Mouse (Mus musculus) adrenal gland, postnatal 14 days (tissue): ENCODE results near the gene AI467606. TPM values are rescaled to one million over a fixed set of nuclear protein-coding genes. Genes with fewer than 3 reads are reported as not detected.

Source experiments
- DNase-seq: peaks from one replicate; pipeline ENCODE4 v3.0.0; 2021; ENCODE audit warnings: mixed read lengths
- microRNA-seq, 2 experiments: library from miRNA; unstranded; fragments of <30 nt; microRNA quantifications; one replicate each; pipeline ENCODE4 v1.2.0; 2021
- total RNA-seq: library from RNA; stranded (reverse); gene quantifications from 2 replicates; pipeline ENCODE4 v1.2.3, GENCODE M21; 2021

Gene AI467606
- total RNA-seq, 1 experiment from 2014 or later: 1.3 TPM

DNA sequence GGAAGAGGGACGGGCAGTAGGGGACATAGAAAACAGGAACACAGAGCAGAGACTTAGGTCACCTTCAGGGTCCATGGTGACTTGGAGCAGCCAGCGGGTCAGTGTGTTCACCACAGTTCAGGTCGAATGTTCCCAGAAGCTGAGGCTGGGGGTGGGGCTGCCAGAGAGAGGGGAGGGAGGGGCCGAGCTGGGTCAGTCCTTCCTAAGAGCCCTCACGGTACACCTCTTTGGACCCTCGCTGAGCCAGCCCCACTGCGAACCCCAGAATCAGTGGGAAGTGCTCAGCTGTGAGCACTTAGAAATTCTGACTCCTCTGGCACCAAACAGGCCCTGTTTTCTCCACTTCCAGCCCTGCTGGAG lies 30.7 kb downstream of the AI467606 start, which contains the start of gene Qprt:
Qprt (minus strand) TSS at position 316 of the 360 bp plus-strand sequence.
- no peak for DNase-seq

DNA sequence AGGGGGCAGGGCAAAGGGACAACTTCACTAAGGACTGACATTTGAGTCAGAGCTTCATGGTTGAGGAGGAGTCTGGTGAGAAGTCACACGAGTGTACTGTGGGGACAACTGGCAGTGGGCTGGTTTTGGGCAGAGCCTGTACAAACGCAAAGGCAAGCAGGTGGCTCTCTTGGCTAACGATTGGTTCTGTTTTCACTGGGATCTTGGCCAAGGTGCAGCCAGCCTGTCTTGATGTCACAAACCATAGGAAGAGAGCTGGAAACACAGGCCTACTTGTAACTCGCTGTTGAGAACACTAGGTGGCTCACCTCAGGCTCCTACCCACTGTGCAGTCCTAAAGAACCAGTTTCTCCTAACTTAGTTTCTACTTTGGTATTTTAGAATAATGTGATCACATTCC lies 38.5 kb downstream of the AI467606 start:
- DNase-seq: peak; percentile 44

DNA sequence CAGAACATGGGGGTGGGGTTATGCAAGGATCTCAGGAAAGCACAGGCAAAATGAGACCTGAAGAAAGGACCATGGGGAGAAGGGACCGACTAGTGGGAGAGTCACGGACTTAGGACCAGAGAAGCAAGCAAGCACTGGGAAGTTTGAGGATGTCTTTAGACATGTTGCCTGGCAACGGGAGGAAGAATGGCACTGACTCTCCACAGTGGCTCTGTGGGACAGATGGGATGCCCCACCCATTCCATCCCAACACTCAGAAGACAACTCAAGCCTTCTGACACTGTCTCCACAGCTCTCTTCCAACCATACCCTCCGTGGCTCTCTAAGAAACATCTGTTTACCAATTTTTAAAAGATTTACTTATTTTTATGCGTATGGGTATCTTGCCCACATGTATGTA lies 42.0 kb downstream of the AI467606 start:
- DNase-seq: no peak

DNA sequence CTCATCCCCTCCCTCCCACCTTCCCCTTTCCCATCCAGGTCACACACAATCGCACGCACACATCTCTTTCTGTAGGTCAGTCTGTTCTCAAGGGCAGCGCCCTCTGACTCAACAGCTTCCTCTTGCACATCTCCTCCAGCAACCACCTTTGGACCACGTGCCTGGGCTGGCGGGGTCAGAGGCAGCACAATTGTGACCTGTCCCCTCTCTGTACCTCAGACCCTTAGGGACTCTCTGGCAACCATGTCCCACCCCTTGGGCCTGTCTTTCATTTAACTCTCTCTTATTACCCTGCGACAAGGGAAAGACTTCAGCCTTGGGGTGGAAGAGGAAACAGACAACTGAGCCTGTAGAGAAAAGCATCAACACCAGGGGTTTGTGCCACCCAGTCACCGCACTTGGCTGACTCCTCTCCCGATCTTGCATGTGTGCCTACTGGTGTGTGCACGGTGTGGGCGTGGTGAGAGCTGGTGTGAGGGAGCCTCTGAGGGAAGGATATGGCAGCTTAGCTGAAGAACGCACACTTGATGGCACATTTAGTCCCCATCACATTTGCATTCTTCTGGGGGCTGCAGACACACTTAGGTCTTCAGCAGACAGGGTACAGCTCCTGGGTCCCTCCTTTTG lies 43.8 kb downstream of the AI467606 start:
- DNase-seq: no peak

DNA sequence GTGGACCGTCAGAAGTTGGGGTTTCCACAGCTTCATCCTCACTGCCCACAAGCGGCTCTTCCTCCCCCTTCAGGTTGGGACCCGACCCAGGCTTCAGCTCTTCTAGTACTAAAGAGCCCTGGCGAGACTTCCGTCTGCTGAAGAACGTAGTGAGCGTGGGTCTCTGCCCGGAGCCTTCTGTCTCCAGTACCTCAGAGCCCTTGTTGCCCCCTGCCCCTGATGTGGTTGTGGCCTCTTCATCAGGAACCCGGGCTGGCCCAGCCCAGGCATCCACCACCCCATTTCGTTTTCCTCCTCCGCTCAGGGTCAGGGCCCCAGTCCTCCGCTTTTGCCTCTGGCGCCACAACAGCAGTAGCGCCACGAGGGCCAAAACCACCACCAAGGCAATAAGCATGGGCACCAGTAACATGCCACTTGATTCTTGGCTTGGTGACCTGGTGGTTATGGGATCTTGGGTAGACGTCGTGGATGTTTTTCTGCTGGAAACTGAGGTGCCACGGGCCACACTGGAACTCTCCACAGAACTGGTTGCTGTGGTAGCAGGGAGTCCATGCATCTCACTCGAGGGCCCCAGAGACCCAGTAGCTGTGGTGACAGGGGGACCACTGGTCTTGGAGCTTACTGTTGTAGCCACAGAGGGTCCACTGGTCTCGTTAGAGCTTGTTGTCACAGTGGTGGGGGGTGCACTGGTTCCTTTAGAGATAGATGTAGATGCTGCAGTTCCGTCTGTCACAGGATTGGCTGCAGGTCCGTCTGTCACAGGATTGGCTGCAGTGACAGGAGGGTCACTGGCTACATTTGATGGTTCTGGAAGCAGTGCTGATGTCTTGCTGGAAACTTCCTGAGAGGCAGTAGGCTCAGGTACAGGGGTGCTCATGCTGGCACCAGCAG lies 45.3 kb downstream of the AI467606 start:
- DNase-seq: no peak

DNA sequence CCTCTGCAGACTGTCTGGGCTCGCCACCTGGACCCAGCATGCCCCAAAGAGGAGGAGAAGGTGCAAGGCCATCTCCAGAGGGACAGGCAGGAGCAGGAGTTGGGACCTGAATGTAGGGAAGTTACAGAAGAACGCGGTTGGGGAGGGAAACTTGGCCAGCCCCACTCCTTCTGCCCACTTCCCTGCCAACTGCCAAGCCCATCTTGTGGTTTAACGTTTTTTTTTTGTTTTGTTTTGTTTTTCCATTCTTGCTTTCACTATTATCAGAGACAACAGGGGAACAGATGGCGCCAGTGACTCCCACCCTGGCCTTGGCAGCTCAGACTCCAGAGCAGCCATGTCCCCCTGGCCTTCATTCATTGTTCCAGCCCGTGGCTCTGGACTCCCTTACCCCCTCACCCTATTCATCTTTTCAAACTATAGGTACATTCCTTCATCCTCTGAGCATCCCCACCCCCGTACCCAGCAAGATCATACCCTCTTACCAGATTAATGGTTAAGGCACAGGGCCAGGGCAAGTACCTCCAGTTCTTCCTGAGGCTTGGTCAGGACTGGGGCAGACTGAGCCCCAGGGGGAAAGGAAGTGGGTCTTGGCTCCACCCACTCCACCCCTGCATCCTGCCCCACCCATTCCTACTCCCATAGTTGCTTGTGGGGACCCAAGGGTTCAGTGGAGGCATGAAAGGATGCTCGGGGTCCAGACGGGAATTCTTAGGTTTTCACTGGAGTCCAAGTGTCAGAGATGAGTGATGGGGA lies 46.3 kb downstream of the AI467606 start, which contains the start of gene Spn:
Spn (minus strand) TSS at position 562 of the 756 bp plus-strand sequence.
- no peak for DNase-seq

DNA sequence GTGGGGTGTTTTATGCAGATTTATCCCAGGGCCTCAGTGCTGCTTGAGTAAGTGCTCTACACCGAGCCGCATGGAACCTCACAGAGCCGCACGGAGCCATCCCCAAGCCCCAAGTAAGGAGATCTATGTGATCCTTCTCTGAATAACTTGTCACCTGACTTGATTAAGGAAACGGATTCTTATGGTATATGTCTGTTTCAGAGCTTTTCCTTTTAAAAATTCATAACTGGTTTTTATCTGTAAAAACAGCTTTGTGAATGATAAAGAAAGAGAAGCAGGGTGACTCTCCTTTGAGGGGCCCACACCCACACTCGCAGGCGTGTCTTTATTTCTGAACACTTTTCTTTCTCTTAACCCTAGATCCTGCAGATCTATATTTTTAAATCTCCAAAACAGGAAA lies 47.9 kb downstream of the AI467606 start:
- DNase-seq: no peak

DNA sequence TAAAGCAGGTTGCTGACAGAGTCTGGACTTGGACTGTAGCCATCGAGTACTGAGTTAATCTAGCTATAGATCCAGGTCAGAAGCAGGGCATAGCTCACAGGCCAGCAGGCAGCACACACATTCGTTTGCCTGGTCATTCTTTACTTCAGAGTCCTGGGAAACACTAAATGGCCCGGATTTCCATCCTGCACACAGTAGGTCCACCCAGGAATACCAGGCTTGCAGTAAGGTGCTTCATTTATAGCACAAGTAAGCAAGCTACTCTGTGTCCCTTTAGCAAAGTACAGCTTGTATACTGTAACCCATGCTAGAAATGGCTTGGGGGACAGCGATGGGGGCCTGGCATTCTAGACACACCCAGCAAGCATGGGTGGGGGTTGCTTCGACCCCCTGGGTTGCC lies 48.4 kb downstream of the AI467606 start:
- no peak for DNase-seq

DNA sequence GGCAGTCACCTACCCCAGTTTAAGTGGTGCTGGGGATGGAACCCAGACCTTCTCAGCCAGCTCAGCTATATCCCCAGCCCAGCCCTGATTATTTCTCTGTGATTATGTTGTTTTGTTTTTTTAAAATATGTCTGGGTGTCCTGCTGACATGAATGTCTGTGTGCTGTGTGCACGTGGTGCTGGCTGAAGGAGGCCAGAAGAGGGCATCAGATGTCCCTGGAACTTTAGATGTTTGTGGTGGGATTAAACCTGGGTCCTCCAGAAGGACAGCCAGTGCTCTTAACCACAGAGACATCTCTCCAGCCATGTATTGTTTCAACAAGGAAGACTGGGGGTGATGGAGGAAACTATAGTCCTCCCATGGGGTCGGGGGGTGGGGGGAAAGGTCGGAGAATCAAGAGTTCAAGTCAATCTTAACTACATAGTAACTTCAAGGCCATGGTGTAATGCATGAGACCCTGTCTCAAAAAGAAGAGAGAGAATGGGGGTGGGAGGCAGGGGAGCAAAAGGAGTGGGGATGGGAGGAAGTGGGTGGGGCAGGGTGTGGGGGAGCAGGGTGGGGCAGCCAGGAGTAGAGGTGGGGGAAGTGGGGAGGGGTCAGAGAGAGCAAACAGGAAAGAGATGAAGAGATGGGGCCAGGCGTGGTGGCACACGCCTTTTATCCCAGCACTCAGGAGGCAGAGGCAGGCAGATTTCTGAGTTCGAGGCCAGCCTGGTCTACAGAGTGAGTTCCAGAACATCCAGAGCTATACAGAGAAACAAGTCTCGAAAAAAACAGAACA lies 49.7 kb downstream of the AI467606 start:
- no peak for DNase-seq

DNA sequence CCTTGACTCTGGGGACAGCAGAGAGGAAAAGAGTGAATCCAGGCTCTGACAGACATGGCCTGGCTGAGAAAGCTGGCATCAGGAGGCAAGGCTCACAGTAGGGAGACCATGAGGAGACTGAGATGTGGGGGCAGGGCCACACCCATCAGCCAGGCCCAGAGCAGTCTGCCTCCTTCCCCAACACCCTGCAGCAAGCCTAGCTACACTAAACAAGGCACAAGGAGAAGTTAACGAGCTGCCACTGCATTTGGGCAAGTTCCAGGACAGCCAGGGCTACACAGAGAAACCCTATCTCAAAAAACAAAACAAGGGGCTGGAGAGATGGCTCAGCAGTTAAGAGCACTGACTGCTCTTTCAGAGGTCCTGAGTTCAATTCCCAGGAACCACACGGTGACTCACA lies 51.1 kb downstream of the AI467606 start:
- no peak for DNase-seq

DNA sequence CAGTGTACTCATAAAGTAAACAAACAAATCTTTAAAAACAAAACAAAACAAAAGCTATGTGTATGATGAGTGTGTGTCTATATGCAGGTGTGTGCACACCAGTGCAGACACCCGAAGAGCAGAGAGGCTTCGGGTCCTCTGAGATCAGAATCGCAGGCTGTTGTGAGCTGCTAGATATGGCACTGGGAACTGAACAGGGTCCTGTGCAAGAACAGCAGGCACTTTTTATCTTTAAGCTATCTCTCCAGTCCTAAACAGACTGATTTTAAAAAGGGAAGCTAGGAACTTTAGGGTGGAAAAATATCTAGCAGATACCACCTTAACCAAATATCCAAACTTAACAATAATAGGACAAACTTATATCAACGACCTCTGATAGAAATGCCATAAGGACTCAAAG lies 51.5 kb downstream of the AI467606 start:
- no peak for DNase-seq

Small RNA genes within 50 kb of the gene (microRNA-seq; reads per million reads assigned to microRNA genes)
- gene Gm44343: 0 reads per million in 2 experiments

Other genes starting within 250 kb of the AI467606 start
- 0.63 and 0.64 TPM in 2 replicates for gene Doc2a, start 243.9 kb upstream of the AI467606 start, total RNA-seq
- 24.1 and 30.2 TPM in 2 replicates for gene Hirip3, start 229.4 kb upstream of the AI467606 start, total RNA-seq
- gene Ino80e, start 229.0 kb upstream of the AI467606 start, total RNA-seq: 39.2 and 41.9 TPM in 2 replicates
- gene Taok2, start 206.7 kb upstream of the AI467606 start, total RNA-seq: 68.8 and 79.4 TPM in 2 replicates
- 27.6 and 27.9 TPM in 2 replicates for gene Tmem219, start 168.4 kb upstream of the AI467606 start, total RNA-seq
- gene Kctd13, start 162.5 kb upstream of the AI467606 start, total RNA-seq: 20.2 and 24.7 TPM in 2 replicates
- gene Asphd1, start 141.8 kb upstream of the AI467606 start, total RNA-seq: 1.7 and 2.2 TPM in 2 replicates
- gene Sez6l2, start 140.8 kb upstream of the AI467606 start, total RNA-seq: 54.2 and 62.2 TPM in 2 replicates
- gene Cdipt, start 115.4 kb upstream of the AI467606 start, total RNA-seq: 78.2 and 83.0 TPM in 2 replicates
- 1.6 TPM in 2 replicates for gene Cdiptos, start 115.3 kb upstream of the AI467606 start, total RNA-seq
- 61.7 and 63.8 TPM in 2 replicates for gene Mvp, start 76.7 kb upstream of the AI467606 start, total RNA-seq
- gene Pagr1b, start 74.9 kb upstream of the AI467606 start, total RNA-seq: 3.0 and 3.2 TPM in 2 replicates
- gene Pagr1a, start 74.0 kb upstream of the AI467606 start, total RNA-seq: 7.9 and 24.6 TPM in 2 replicates
- 8.4 and 26.9 TPM in 2 replicates for gene Gm42742, start 70.3 kb upstream of the AI467606 start, total RNA-seq
- 3.5 and 4.6 TPM in 2 replicates for gene Prrt2, start 70.1 kb upstream of the AI467606 start, total RNA-seq
- gene Maz, start 64.3 kb upstream of the AI467606 start, total RNA-seq: 133 and 142 TPM in 2 replicates
- gene Kif22, start 48.9 kb upstream of the AI467606 start, total RNA-seq: 18.9 and 21.7 TPM in 2 replicates
- gene Zg16, start 4.0 kb upstream of the AI467606 start, total RNA-seq: not detected in 2 replicates
- 1.8 and 11.4 TPM in 2 replicates for gene Qprt, start 30.9 kb downstream of the AI467606 start, total RNA-seq
- gene Spn, start 46.5 kb downstream of the AI467606 start, total RNA-seq: 1.4 and 7.9 TPM in 2 replicates
- gene Cd2bp2, start 104.7 kb downstream of the AI467606 start, total RNA-seq: 50.9 and 55.4 TPM in 2 replicates
- gene Tbc1d10b, start 117.1 kb downstream of the AI467606 start, total RNA-seq: 38.9 and 45.6 TPM in 2 replicates
- gene Mylpf, start 117.5 kb downstream of the AI467606 start, total RNA-seq: 4.3 and 4.9 TPM in 2 replicates
- 10.0 and 13.8 TPM in 2 replicates for gene Zfp553, start 141.7 kb downstream of the AI467606 start, total RNA-seq
- gene Sept1, start 141.8 kb downstream of the AI467606 start, total RNA-seq: 11.2 and 35.8 TPM in 2 replicates
- gene Zfp771, start 152.9 kb downstream of the AI467606 start, total RNA-seq: 25.9 and 28.1 TPM in 2 replicates
- gene Dctpp1, start 169.3 kb downstream of the AI467606 start, total RNA-seq: 48.3 and 57.5 TPM in 2 replicates
- gene Sephs2, start 182.7 kb downstream of the AI467606 start, total RNA-seq: 147 and 187 TPM in 2 replicates
- gene Itgal, start 204.9 kb downstream of the AI467606 start, total RNA-seq: 2.2 and 8.8 TPM in 2 replicates